Mouse (Mus musculus): Measurements from ENCODE around the gene Sorl1.

DNA sequence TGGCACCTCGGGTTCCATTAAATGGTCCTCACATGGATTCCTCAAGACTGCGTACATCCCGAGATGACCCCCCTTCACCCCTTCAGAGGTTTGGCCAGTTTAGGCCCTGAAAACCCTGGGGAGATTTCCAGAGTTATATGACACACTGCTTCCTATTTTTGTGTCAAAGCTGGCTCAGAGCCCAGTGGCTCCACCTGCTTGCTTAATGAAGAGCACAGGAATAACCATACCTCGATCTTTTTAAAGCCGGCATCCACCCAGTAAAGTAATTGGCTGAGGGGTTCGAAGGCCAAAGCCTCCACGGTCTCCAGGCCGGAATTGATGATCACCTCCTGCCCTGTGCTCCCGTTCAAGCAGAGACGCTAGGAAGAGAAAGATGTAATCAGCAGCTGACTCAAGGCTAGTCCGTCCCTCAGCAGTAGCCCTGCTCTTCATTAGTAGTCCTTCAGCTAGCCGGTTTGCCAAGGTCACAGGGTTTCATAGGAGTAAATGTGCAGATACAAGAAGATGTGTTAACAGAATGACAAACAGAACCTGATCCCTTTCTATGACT, 88.8 kb downstream of the Sorl1 start:
- TF ChIP-seq CTCF (IDR thresholded peaks at IDR 0.05; ENCODE audit: low read depth) (no peak), EP300 (IDR thresholded peaks at IDR 0.05; ENCODE audit: low read depth) (no peak)

All from heart, postnatal 0 days (tissue).